Mouse (Mus musculus) cortical plate, adult 2 months (tissue): ENCODE data around the gene Cd79b.

Experiments used
- CTCF ChIP-seq: fragments of 200-500 bp; IDR thresholded peaks from 2 replicates; pipeline ENCODE4 v1.5.1; 2011; ENCODE audit warnings: mild to moderate bottlenecking, control low read depth, low read length; ENCODE audit not compliant: insufficient read depth; ENCODE audit errors: extremely low read depth
- POLR2A ChIP-seq: fragments of 200-500 bp; IDR thresholded peaks from 2 replicates; pipeline ENCODE4 v1.6.1; 2011; ENCODE audit warnings: mild to moderate bottlenecking, low read length, control low read depth; ENCODE audit not compliant: insufficient read depth; ENCODE audit errors: extremely low read depth

DNA sequence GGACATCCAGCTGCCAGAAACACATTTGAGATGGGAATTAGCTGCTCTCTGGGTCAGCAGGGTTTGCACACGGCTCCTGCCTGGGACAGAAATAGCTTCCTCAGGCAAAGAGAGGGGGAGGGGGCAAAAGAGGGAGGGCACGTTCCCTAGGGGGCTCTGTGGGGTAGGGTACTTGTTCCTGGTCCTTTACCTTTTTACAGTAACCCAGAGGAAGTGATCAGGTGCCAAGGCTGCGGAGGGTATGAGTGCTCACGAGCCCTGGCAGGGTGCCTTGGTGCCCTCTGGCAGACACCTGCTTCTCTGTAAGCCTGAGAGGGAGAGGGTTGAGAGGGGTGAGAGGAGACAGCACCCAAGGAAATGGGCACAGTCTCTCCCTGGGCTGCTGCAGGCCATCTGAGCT, 17.9 kb upstream of the Cd79b start:
- TF ChIP-seq CTCF (no peak), POLR2A (no peak)
